Mouse (Mus musculus) midbrain, embryonic 15.5 days (tissue): ENCODE results near the gene Mfsd2a. TPM values are rescaled to one million over a fixed set of nuclear protein-coding genes. Genes with fewer than 3 reads are reported as not detected.

Source experiments
- polyA plus RNA-seq: library from polyadenylated mRNA; unstranded; fragments of >200 nt; fragmentation: Nextera tagmentation; extraction: Ambion mirVana; gene quantifications from 2 replicates; pipeline ENCODE4 v1.2.1, GENCODE M21; 2015

Mfsd2a gene
- polyA plus RNA-seq, 1 experiment from 2014 or later: 36.0 TPM

Other genes with a start within 250 kb of the Mfsd2a start
- 90.6 and 91.4 TPM in 2 replicates for gene Ppt1, start 124.9 kb downstream of the Mfsd2a start, polyA plus RNA-seq
- gene Cap1, start 75.1 kb downstream of the Mfsd2a start, polyA plus RNA-seq: 66.9 and 69.4 TPM in 2 replicates
- 83.1 and 86.7 TPM in 2 replicates for gene Mycl, start 34.5 kb upstream of the Mfsd2a start, polyA plus RNA-seq
- 25.3 and 25.8 TPM in 2 replicates for gene Trit1, start 55.4 kb upstream of the Mfsd2a start, polyA plus RNA-seq
- gene Bmp8b, start 144.0 kb upstream of the Mfsd2a start, polyA plus RNA-seq: 0.36 and 0.56 TPM in 2 replicates
- 0.25 and 0.66 TPM in 2 replicates for gene Oxct2b, start 155.1 kb upstream of the Mfsd2a start, polyA plus RNA-seq
- gene Ppie, start 178.8 kb upstream of the Mfsd2a start, polyA plus RNA-seq: 55.5 and 55.6 TPM in 2 replicates
- gene Hpcal4, start 222.0 kb upstream of the Mfsd2a start, polyA plus RNA-seq: 48.0 and 52.8 TPM in 2 replicates
- 0.32 TPM in 1 of 2 replicates, not detected in the other for gene Nt5c1a, start 240.3 kb upstream of the Mfsd2a start, polyA plus RNA-seq